Mouse (Mus musculus) testis, postnatal 14 days (tissue): ENCODE measurements around the gene Kif18a.

ENCODE experiments used
- DNase-seq: peaks from one replicate; pipeline ENCODE4 v3.0.0; 2021; ENCODE audit warnings: low spot score

Gene Kif18a

GRCm38 (mm10) chr2:109374881-109375280 lies 94.3 kb downstream of the Kif18a start:
- no peak for DNase-seq

GRCm38 (mm10) chr2:109384019-109384418 lies 103.5 kb downstream of the Kif18a start:
- DNase-seq: no peak

- no peak for DNase-seq
Measured at GRCm38 (mm10) chr2:109386211-109386610, 105.7 kb downstream of the Kif18a start.

GRCm38 (mm10) chr2:109388733-109389132 lies 108.2 kb downstream of the Kif18a start:
- no peak for DNase-seq

DNA sequence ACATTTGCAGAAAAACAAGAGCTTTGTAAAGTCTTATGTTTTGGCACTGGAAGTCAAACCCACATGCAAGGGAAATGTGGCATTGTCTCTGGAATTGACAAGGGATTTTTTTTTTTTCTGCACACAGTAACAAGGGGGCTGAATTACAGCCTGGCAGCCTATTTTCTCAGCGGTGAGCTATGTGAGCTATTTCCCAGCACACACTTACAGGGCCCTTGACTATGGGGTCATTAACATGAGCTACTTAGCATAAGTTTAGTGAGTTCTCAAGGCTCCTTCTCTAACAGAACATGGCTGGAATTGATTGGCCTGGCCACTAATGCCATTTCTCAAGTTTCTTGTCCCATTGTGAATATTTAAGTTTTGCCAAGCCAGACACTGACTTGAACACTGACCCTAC lies 109.4 kb downstream of the Kif18a start:
- DNase-seq: no peak
